Mouse (Mus musculus) kidney, adult 2 months (tissue): Measurements from ENCODE around the gene Tmem251. TPM values are rescaled to one million over a fixed set of nuclear protein-coding genes. Genes with fewer than 3 reads are reported as not detected.

Experiments used
- DNase-seq: peaks from one replicate; pipeline ENCODE4 v3.0.0; 2021
- H3K27ac ChIP-seq: fragments of 200-500 bp; 2 replicates; pipeline ENCODE4 v1.5.1; 2012; ENCODE audit warnings: low read depth, low read length, control low read depth, inconsistent platforms; ENCODE audit not compliant: insufficient read depth
- H3K27me3 ChIP-seq: fragments of 200-500 bp; replicated peaks from 2 replicates; pipeline ENCODE4 v1.6.1; 2012; ENCODE audit warnings: mild to moderate bottlenecking, moderate library complexity, low read length, inconsistent platforms; ENCODE audit not compliant: control insufficient read depth, insufficient read depth
- H3K36me3 ChIP-seq: fragments of 200-500 bp; 2 replicates; pipeline ENCODE4 v1.6.1; 2012; ENCODE audit warnings: mild to moderate bottlenecking, moderate library complexity, low read length, inconsistent platforms; ENCODE audit not compliant: control insufficient read depth, insufficient read depth
- H3K4me1 ChIP-seq: fragments of 200-500 bp; 2 replicates; pipeline ENCODE4 v1.6.1; 2011; ENCODE audit warnings: low read length; ENCODE audit not compliant: control insufficient read depth, insufficient read depth
- H3K4me3 ChIP-seq: fragments of 200-500 bp; 2 replicates; pipeline ENCODE4 v1.5.1; 2011; ENCODE audit warnings: mild to moderate bottlenecking, low read depth, low read length, control low read depth; ENCODE audit not compliant: insufficient read depth
- CTCF ChIP-seq: fragments of 200-500 bp; conservative IDR thresholded peaks from 2 replicates; pipeline ENCODE4 v1.5.1; 2011; ENCODE audit warnings: low read depth, mild to moderate bottlenecking, control low read depth, low read length, moderate library complexity, mixed read lengths; ENCODE audit not compliant: insufficient read depth, insufficient read length
- POLR2A ChIP-seq: fragments of 200-500 bp; IDR thresholded peaks from one replicate; pipeline ENCODE4 v1.6.1; 2011; ENCODE audit warnings: low read depth, low read length, control low read depth
- WGBS: fragments of 180-500 bp; shearing (Covaris S2); methylation state at CpG from one replicate; pipeline ENCODE4 v1.1.7; 2018; 5-methylcytosine and 5-hydroxymethylcytosine counted together
- polyA plus RNA-seq: library from polyadenylated mRNA; depleted of rRNA; stranded (reverse); fragments of >200 nt; gene quantifications from 2 replicates; pipeline ENCODE4 v1.2.3, GENCODE M21; 2012

Tmem251 gene
- polyA plus RNA-seq, 1 experiment = 2.9 TPM

- no peaks in the 10 kb centered on the region for H3K36me3 ChIP-seq
- H3K27me3 ChIP-seq = no peaks in the 10 kb centered on the region
- H3K4me3 ChIP-seq = no peak overlapping the region
- no peak for DNase-seq
- TF ChIP-seq POLR2A = no peak
- no peak for TF ChIP-seq CTCF
- peaks cover 8% of the 10 kb centered on the region for H3K4me1 ChIP-seq
- 83% methylated on average over 7 of the region's 7 CpGs for WGBS
- no peak overlapping the region for H3K27ac ChIP-seq
Measured at GRCm38 (mm10) chr12:102742056-102742455, 1.5 kb upstream of the Tmem251 start.

- peak overlapping the region; percentile 98 for H3K4me3 ChIP-seq
- no peak for DNase-seq
- H3K4me1 ChIP-seq = peaks cover 8% of the 10 kb centered on the region
- 0% methylated on average over 33 of the region's 33 CpGs for WGBS
- no peak for TF ChIP-seq POLR2A
- TF ChIP-seq CTCF = no peak
- H3K36me3 ChIP-seq = no peaks in the 10 kb centered on the region
- H3K27ac ChIP-seq = peak overlapping the region; percentile 90
- H3K27me3 ChIP-seq = no peaks in the 10 kb centered on the region
Measured at GRCm38 (mm10) chr12:102743036-102743588, 450 bp upstream of the Tmem251 start.

- WGBS = 46% methylated on average over 6 of the region's 6 CpGs
- H3K36me3 ChIP-seq = no peaks in the 10 kb centered on the region
- no peaks in the 10 kb centered on the region for H3K27me3 ChIP-seq
- H3K4me1 ChIP-seq = peaks cover 8% of the 10 kb centered on the region
- no peak overlapping the region for H3K4me3 ChIP-seq
- no peak overlapping the region; the same call in none of the 2 replicates for H3K27ac ChIP-seq
- TF ChIP-seq POLR2A = no peak
- no peak for TF ChIP-seq CTCF
- no peak for DNase-seq
Measured at GRCm38 (mm10) chr12:102744839-102745238, 1.3 kb downstream of the Tmem251 start.

- Histone ChIP-seq H3K27ac (no peak overlapping the region), H3K4me3 (no peak overlapping the region), H3K27me3 (no peaks in the 10 kb centered on the region), H3K36me3 (no peaks in the 10 kb centered on the region), H3K4me1 (peaks cover 6% of the 10 kb centered on the region)
- WGBS = 55% methylated on average over 3 of the region's 3 CpGs
- TF ChIP-seq CTCF (no peak), POLR2A (no peak)
- DNase-seq = no peak
Measured at GRCm38 (mm10) chr12:102748256-102748655, 4.7 kb downstream of the Tmem251 start.

- Histone ChIP-seq H3K27ac (no peak overlapping the region), H3K4me3 (no peak overlapping the region), H3K36me3 (no peaks in the 10 kb centered on the region), H3K4me1 (peaks cover 5% of the 10 kb centered on the region), H3K27me3 (no peaks in the 10 kb centered on the region)
- 79% methylated on average over 7 of the region's 7 CpGs for WGBS
- DNase-seq = no peak
- TF ChIP-seq POLR2A (no peak), CTCF (peak; percentile 26; the same call in 1 of the 2 replicates)
Measured at GRCm38 (mm10) chr12:102756304-102756703, 12.7 kb downstream of the Tmem251 start.

GRCm38 (mm10) chr12:102757055-102757688, 13.6 kb downstream of the Tmem251 start:
- whole genome bisulfite sequencing = 1% methylated on average over 46 of the region's 46 CpGs
- Histone ChIP-seq H3K27ac (peak overlapping the region; percentile 64), H3K27me3 (no peaks in the 10 kb centered on the region), H3K36me3 (no peaks in the 10 kb centered on the region), H3K4me1 (peaks cover 5% of the 10 kb centered on the region), H3K4me3 (peak overlapping the region; percentile 76)
- DNase-seq = no peak
- TF ChIP-seq CTCF = no peak
- TF ChIP-seq POLR2A = no peak

- DNase-seq = peak; percentile 98
- under 1% methylated on average over 73 of the region's 73 CpGs for WGBS
- H3K27me3 ChIP-seq = no peaks in the 10 kb centered on the region
- TF ChIP-seq CTCF (peak; percentile 34; the same call in 1 of the 2 replicates), POLR2A (no peak)
- H3K36me3 ChIP-seq = no peaks in the 10 kb centered on the region; the same call in 1 of the 2 replicates
- peak within 1 kb of the TSS; percentile 64 for H3K27ac ChIP-seq
- H3K4me1 ChIP-seq = peaks cover 5% of the 10 kb centered on the region
- peak within 1 kb of the TSS; percentile 96 for H3K4me3 ChIP-seq
Measured at GRCm38 (mm10) chr12:102757689-102758402, 14.3 kb downstream of the Tmem251 start, which contains the start of the genes Gm28051, Gon7 and Ubr7. Gene Gm28051 (minus strand): TSS chr12:102757765. Gene Gon7 (minus strand): TSS chr12:102757803. Gene Ubr7 (plus strand): TSS chr12:102757967.
